Mouse (Mus musculus) limb, embryonic 14.5 days (tissue): ENCODE measurements around the gene Cfap65. TPM values are rescaled to one million over a fixed set of nuclear protein-coding genes. Genes with fewer than 3 reads are reported as not detected.

Experiments
- ATAC-seq: fragments of 200-750 bp; cut with Nextera tagmentation; 2 replicates; pipeline ENCODE4 v1.8.0; 2017; ENCODE audit warnings: low read depth, moderate number of reproducible peaks, moderate TSS enrichment; ENCODE audit not compliant: low FRiP score
- DNase-seq: peaks from one replicate; pipeline ENCODE4 v3.0.0-alpha.2; 2015; ENCODE audit warnings: low spot score
- H3K27ac ChIP-seq: fragments of 300-500 bp; sonication (generic); replicated peaks from 2 replicates; pipeline ENCODE4 v1.5.1; 2014; ENCODE audit warnings: low read depth, mild to moderate bottlenecking, low read length, moderate library complexity, mixed read lengths
- H3K27me3 ChIP-seq: fragments of 300-500 bp; sonication (generic); 2 replicates; pipeline ENCODE4 v1.6.1; 2014; ENCODE audit warnings: low read length, mixed read lengths; ENCODE audit not compliant: control insufficient read depth, insufficient read depth
- H3K36me3 ChIP-seq: fragments of 300-500 bp; sonication (generic); 2 replicates; pipeline ENCODE4 v1.6.1; 2014; ENCODE audit warnings: mild to moderate bottlenecking, low read length, moderate library complexity, mixed read lengths; ENCODE audit not compliant: control insufficient read depth, insufficient read depth
- H3K4me1 ChIP-seq: fragments of 300-500 bp; sonication (generic); 2 replicates; pipeline ENCODE4 v1.6.1; 2014; ENCODE audit warnings: antibody characterized with exemption, low read length, mixed read lengths; ENCODE audit not compliant: control insufficient read depth, insufficient read depth
- H3K4me2 ChIP-seq: fragments of 300-500 bp; sonication (generic); replicated peaks from 2 replicates; pipeline ENCODE4 v1.6.1; 2014; ENCODE audit warnings: low read depth, mild to moderate bottlenecking, low read length, moderate library complexity; ENCODE audit not compliant: severe bottlenecking
- H3K4me3 ChIP-seq: fragments of 300-500 bp; sonication (generic); replicated peaks from 2 replicates; pipeline ENCODE4 v1.5.1; 2014; ENCODE audit warnings: low read length
- H3K9ac ChIP-seq: fragments of 300-500 bp; sonication (generic); 2 replicates; pipeline ENCODE4 v1.6.1; 2014; ENCODE audit warnings: mild to moderate bottlenecking, low read depth, low read length, moderate library complexity; ENCODE audit not compliant: severe bottlenecking
- H3K9me3 ChIP-seq: fragments of 300-500 bp; sonication (generic); 2 replicates; pipeline ENCODE4 v1.6.1; 2016; ENCODE audit warnings: low read length; ENCODE audit not compliant: control insufficient read depth
- POLR2A ChIP-seq: fragments of 200-500 bp; IDR thresholded peaks from 2 replicates; pipeline ENCODE4 v1.8.0; 2012; ENCODE audit warnings: inconsistent platforms, mild to moderate bottlenecking, moderate library complexity, borderline replicate concordance; ENCODE audit not compliant: insufficient read depth, insufficient read length; ENCODE audit errors: extremely low read depth
- WGBS: fragments of 180-500 bp; shearing (Covaris S2); extraction: QIAGEN DNeasy Blood & Tissue Kit; methylation state at CpG from one replicate; pipeline ENCODE4 v1.1.7; 2014; 5-methylcytosine and 5-hydroxymethylcytosine counted together
- polyA plus RNA-seq, 2 experiments: library from polyadenylated mRNA; depleted of rRNA in 1 of 2; stranded (reverse) in 1 of 2; unstranded in 1 of 2; fragments of >200 nt; fragmentation: Nextera tagmentation in 1 of 2; extraction: Ambion mirVana in 1 of 2; gene quantifications; 2 replicates each; pipeline versions ENCODE4 v1.2.1 to v1.2.3; 2012 to 2014

Gene Cfap65
- polyA plus RNA-seq, 2 experiments: not detected

DNA sequence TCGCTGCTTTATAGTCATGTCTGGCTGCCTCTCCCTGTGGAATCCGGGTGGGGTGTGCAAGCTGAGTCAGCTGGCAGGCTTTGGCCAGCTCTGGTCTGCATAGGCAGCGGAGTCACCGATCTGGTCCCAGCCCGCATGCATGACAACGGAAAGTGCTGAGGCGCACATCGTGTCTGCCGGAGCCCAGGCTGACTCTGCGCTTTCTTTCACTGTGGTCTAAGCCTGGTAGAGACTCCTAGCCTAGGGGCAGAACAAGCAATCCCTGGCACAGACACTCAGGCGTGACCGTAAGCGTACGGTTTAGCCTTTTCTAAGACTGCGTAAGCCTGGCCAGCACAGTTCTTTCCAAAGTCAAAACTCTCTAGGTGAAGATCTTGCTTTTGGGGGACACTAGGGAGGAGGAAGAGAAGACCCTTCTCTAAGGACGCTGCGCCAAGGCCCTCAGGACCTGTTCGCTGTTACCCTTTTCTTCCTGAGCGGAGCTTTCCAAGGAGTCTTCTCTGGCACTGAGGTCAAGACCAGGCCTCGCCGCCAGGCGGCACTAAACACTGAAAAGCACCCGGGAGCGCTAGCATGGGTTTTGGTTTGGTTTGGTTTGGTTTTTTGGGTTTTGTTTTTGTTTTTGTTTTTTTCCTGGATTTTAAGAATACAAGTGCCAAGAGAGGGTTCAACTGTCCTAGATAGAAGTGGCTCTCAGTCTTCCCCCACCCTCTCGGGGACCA is 42.1 kb downstream of the Cfap65 start, which contains the start of gene Cryba2:
Gene Cryba2 (minus strand): TSS at position 10 of the 722 bp plus-strand sequence.
- H3K27ac ChIP-seq: no peak within 1 kb of the TSS
- no peaks in the 10 kb centered on the region for H3K4me1 ChIP-seq
- no peaks in the 10 kb centered on the region for H3K9me3 ChIP-seq
- no peak for ATAC-seq
- WGBS: 6% methylated on average over 25 of the region's 25 CpGs
- no peaks in the 10 kb centered on the region for H3K36me3 ChIP-seq
- H3K4me2 ChIP-seq: no peak within 1 kb of the TSS
- peaks cover 65% of the 10 kb centered on the region for H3K27me3 ChIP-seq
- no peak for DNase-seq
- H3K4me3 ChIP-seq: no peak within 1 kb of the TSS
- no peak within 1 kb of the TSS for H3K9ac ChIP-seq
- no peak for TF ChIP-seq POLR2A

DNA sequence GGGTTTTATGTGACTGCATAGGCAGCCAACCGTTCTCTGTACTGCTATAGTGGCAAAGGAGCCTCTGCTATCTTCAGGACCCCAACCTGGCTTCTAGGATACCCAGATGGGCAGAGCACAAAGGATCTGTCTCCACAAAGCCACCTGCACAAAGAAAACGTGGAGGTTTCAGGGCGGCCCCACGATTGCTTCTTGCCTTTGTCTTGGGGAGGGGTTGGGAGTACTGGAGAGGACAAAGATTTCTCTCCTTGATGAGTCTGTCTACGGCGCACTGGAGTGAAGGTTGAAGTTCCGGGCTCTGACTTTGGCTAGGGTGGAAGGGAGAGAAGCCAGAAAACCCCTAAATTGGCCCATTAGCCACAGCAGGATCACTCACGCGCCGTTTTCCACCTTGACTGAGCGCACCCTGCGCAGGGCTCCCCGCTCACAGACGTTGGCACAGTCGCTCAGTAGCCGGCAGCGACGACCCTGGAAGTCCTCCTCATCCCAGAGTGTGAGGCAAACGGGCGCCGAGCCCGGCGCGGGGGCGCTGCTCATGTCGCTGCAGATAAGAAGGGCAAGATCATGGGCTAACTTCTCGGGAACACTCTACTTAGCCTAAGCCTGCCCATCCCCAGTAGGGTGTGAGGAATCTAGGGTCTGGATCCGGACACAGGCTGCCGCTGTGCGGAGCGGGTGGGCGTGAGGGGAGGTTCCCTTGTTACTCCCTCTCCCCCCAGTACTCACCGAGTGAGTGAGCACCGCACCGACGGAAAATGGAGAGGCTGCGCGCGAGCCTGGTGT is 42.9 kb downstream of the Cfap65 start:
- no peak overlapping the region for H3K4me3 ChIP-seq
- no peak overlapping the region for H3K27ac ChIP-seq
- no peak for ATAC-seq
- WGBS: 2% methylated on average over 39 of the region's 39 CpGs
- no peaks in the 10 kb centered on the region for H3K36me3 ChIP-seq
- peaks cover 70% of the 10 kb centered on the region for H3K27me3 ChIP-seq
- H3K9me3 ChIP-seq: no peaks in the 10 kb centered on the region
- H3K9ac ChIP-seq: no peak overlapping the region
- DNase-seq: no peak
- no peak overlapping the region for H3K4me2 ChIP-seq
- TF ChIP-seq POLR2A: no peak
- H3K4me1 ChIP-seq: no peaks in the 10 kb centered on the region

DNA sequence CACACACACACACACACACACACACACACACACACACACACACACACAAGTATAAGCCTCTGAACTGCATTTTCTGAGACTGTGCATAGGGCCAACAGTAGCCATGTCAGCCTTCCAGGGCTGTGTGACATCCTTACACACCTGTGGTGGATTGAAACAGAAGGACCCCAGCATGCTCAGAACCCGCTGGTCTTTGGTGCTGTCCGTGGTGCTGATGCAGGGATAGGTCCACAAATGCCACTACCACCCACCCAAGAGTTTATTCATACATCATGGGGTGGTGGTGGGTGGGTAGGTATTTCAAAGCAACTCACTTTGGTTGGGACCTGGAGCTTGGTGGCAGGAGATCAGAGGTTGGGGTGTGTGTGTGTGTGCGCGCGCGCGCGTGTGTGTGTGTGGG is 43.9 kb downstream of the Cfap65 start:
- Histone ChIP-seq H3K4me1 (no peaks in the 10 kb centered on the region), H3K4me3 (no peak overlapping the region), H3K36me3 (no peaks in the 10 kb centered on the region), H3K27ac (no peak overlapping the region), H3K27me3 (peaks cover 78% of the 10 kb centered on the region), H3K4me2 (no peak overlapping the region), H3K9ac (no peak overlapping the region), H3K9me3 (no peaks in the 10 kb centered on the region)
- DNase-seq (peak; percentile 58), ATAC-seq (no peak)
- 0% methylated on average over 3 of the region's 8 CpGs for WGBS
- no peak for TF ChIP-seq POLR2A

DNA sequence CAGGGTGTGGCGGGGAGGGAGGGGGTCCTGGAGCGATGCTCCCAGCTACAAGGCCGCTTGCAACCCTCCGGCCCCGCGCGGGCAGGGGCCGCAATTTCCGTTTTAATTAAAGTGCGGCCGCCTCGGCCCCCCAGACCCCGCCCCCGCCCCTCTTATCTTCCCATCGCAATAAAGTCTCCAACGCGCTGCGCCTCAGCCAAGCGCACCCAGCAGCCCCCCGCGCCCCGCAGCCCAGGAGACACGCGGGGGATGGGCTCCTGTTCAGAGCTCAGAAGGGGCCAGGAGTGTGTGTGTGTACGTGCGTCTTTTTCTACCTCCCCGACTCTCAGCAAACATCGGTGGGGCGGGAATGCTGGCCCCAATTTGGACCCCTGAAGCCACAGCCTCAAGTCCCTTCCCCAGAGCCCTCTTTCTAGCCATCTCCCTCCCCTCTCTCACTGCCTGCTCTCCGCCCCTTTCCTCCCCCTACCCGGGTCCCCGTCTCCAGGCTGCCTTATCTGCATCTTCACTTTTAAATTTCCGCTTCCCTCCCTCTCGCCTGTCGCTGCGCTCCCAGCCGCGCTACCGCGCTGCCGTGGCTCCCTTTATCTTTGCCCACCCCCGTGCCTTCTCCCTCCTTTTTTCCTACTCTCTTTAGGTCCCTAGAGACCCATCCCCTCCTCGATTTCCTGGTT is 49.9 kb downstream of the Cfap65 start, which contains the start of gene Fev:
Gene Fev (minus strand): TSS at position 51 of the 674 bp plus-strand sequence.
- peak within 1 kb of the TSS; percentile 35 for H3K4me2 ChIP-seq
- no peak for DNase-seq
- peaks cover 15% of the 10 kb centered on the region; the same call in 1 of the 2 replicates for H3K4me1 ChIP-seq
- WGBS: 2% methylated on average over 34 of the region's 43 CpGs
- TF ChIP-seq POLR2A: no peak
- no peaks in the 10 kb centered on the region for H3K9me3 ChIP-seq
- H3K27ac ChIP-seq: no peak within 1 kb of the TSS
- H3K4me3 ChIP-seq: peak within 1 kb of the TSS; percentile 22
- no peak within 1 kb of the TSS for H3K9ac ChIP-seq
- H3K27me3 ChIP-seq: peaks cover 81% of the 10 kb centered on the region
- no peak for ATAC-seq
- H3K36me3 ChIP-seq: no peaks in the 10 kb centered on the region

DNA sequence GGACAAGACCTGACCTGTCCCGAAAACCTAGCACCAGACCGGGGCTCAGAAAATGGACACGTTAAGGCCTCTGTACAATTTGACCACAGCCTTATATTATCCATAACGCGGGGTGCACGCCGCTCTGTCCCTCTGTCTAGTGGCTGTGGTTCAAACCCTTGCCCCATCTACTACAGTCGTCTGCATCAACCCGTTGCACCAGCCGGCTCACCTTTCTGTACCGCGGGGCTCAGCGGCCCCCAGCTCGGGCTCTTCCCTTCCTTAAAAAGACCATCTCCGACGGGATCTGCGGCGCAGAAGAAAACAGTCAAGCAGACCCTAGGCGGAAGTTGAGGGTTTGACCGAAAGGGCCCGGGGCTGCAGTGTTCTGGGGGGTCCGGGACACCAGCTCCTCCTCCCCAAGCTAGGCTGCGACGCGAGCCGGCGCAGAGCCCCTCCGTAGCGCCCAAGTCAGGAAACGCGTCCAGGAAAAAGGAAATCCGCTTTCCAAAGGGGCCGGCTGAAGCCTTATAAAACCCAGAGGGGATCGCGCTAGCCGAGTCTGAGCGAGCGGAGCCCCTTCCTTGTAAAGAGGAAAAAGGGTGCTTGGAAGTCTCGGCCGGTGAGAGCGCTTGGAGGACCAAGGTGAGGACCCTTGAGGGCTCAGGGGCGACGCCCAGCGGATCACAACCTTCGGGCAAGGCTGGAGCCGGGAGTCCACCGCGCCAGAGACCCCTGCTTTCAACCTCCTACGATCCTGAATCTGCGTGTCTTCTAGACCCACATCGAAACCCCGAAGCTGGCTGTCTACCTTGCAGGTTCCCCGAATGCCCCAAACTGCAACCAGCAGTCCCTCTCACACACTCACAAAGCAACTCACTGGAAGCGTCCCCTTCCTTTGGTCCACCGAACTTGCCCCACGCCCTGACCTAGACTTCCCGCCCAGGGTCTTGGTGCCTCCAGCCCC is 50.9 kb downstream of the Cfap65 start:
- DNase-seq (no peak), ATAC-seq (no peak)
- peak overlapping the region; percentile 22 for H3K4me3 ChIP-seq
- under 1% methylated on average over 55 of the region's 57 CpGs for WGBS
- TF ChIP-seq POLR2A: no peak
- H3K4me1 ChIP-seq: peaks cover 15% of the 10 kb centered on the region; the same call in 1 of the 2 replicates
- H3K36me3 ChIP-seq: no peaks in the 10 kb centered on the region
- peak overlapping the region; percentile 35 for H3K4me2 ChIP-seq
- no peaks in the 10 kb centered on the region for H3K9me3 ChIP-seq
- H3K27ac ChIP-seq: no peak overlapping the region
- no peak overlapping the region for H3K9ac ChIP-seq
- peaks cover 77% of the 10 kb centered on the region for H3K27me3 ChIP-seq
